Mouse (Mus musculus) liver, adult 2 months (tissue): Measurements from ENCODE around the gene Btnl10. TPM values are rescaled to one million over a fixed set of nuclear protein-coding genes. Genes with fewer than 3 reads are reported as not detected.

Experiments
- DNase-seq: peaks from one replicate; pipeline ENCODE4 v3.0.0-alpha.2; 2011; ENCODE audit warnings: low read depth, low spot score; ENCODE audit errors: extremely low read depth
- H3K27ac ChIP-seq: fragments of 200-500 bp; replicated peaks from 2 replicates; pipeline ENCODE4 v1.5.1; 2012; ENCODE audit warnings: low read depth, mild to moderate bottlenecking, control low read depth, inconsistent platforms, low read length; ENCODE audit not compliant: insufficient read depth
- H3K27me3 ChIP-seq: fragments of 200-500 bp; 2 replicates; pipeline ENCODE4 v1.6.1; 2012; ENCODE audit warnings: mild to moderate bottlenecking, moderate library complexity, low read length, inconsistent platforms; ENCODE audit not compliant: control insufficient read depth, insufficient read depth
- H3K36me3 ChIP-seq: fragments of 200-500 bp; 2 replicates; pipeline ENCODE4 v1.6.1; 2012; ENCODE audit warnings: low read length, inconsistent platforms; ENCODE audit not compliant: control insufficient read depth, insufficient read depth
- H3K4me1 ChIP-seq: fragments of 200-500 bp; 2 replicates; pipeline ENCODE4 v1.6.1; 2011; ENCODE audit warnings: low read length; ENCODE audit not compliant: control insufficient read depth, insufficient read depth
- H3K4me3 ChIP-seq: fragments of 200-500 bp; 2 replicates; pipeline ENCODE4 v1.5.1; 2011; ENCODE audit warnings: low read depth, mild to moderate bottlenecking, control low read depth, low read length, moderate library complexity; ENCODE audit not compliant: insufficient read depth
- H3K79me2 ChIP-seq: fragments of 200-500 bp; 2 replicates; pipeline ENCODE4 v1.6.1; 2012; ENCODE audit warnings: inconsistent platforms, mild to moderate bottlenecking, low read length, moderate library complexity; ENCODE audit not compliant: control insufficient read depth, insufficient read depth
- H3K9ac ChIP-seq: fragments of 200-500 bp; 2 replicates; pipeline ENCODE4 v1.6.1; 2012; ENCODE audit warnings: low read depth, mild to moderate bottlenecking, control low read depth, inconsistent platforms, low read length
- CTCF ChIP-seq: fragments of 200-500 bp; IDR thresholded peaks from 2 replicates; pipeline ENCODE4 v1.5.1; 2011; ENCODE audit warnings: low read depth, low read length, control low read depth
- POLR2A ChIP-seq: fragments of 200-500 bp; IDR thresholded peaks from 2 replicates; pipeline ENCODE4 v1.6.1; 2011; ENCODE audit warnings: low read length, control low read depth; ENCODE audit not compliant: insufficient read depth; ENCODE audit errors: extremely low read depth
- WGBS: fragments of 180-500 bp; shearing (Covaris S2); methylation state at CpG from one replicate; pipeline ENCODE4 v1.1.7; 2018; 5-methylcytosine and 5-hydroxymethylcytosine counted together
- polyA plus RNA-seq: library from polyadenylated mRNA; depleted of rRNA; stranded (reverse); fragments of >200 nt; gene quantifications from 2 replicates; pipeline ENCODE4 v1.2.3, GENCODE M21; 2012
- total RNA-seq: library from RNA; depleted of rRNA; stranded (reverse); fragments of >200 nt; gene quantifications from 2 replicates; pipeline ENCODE4 v1.2.3, GENCODE M21; 2014

Gene Btnl10
- total and polyA plus RNA-seq, 2 experiments = not detected

DNA sequence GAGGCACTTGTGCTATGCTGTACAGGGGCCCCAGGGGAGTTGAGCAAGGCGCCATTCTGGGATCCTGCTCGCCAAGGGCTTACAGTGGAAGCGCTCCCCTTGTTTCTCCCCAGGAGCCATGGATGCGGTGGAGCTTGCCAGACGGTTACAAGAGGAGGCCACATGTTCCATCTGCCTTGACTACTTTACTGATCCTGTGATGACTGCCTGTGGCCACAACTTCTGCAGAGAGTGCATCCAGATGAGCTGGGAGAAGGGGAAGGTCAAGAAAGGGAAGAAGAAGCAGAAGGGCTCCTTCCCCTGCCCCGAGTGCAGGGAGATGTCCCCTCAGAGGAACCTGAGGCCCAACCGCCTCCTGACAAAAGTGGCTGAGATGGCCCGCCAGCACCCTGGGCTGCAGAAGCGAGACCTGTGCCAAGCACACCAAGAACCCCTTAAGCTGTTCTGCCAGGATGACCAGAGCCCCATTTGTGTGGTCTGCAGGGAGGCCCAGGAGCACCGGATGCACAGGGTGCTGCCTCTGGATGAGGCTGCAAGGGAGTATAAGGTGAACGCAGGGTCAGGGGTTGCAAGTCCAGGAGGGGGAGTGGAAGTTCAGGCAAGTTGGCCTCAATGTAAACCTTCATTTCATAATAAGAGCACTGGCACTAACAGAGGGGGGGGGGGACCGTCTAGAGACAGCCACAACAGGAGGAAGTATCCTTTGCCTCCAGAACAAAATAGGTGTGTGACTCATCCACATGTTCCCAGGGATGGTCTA is 47.5 kb downstream of the Btnl10 start:
- H3K9ac ChIP-seq = no peak overlapping the region
- H3K27me3 ChIP-seq = 0 out of 2 replicates have a peak, but pooled peaks cover 5% of the 10 kb centered on the region
- 56% methylated on average over 12 of the region's 12 CpGs for WGBS
- no peak overlapping the region for H3K4me3 ChIP-seq
- DNase-seq = no peak
- H3K36me3 ChIP-seq = no peaks in the 10 kb centered on the region
- TF ChIP-seq CTCF (no peak), POLR2A (no peak)
- no peak overlapping the region for H3K27ac ChIP-seq
- H3K79me2 ChIP-seq = no peaks in the 10 kb centered on the region
- no peaks in the 10 kb centered on the region; the same call in 1 of the 2 replicates for H3K4me1 ChIP-seq

DNA sequence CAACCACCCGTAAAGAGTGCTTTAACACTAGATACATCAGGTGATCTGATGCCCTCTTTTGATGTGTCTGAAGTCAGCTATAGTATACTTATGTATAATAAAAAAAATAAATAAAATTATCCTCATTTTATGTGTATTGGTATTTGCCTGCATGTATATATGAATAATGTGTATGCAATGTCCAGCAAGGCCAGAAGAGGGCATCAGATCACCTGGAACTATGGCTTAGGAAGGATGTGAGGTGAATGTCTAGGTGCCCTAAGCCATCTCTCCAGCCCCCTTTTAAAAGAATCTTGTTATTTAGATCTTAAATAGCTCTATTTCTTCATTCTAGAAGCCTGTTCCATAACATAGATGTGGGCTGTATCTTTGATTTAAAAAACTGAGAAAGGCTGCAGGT is 49.6 kb downstream of the Btnl10 start:
- Histone ChIP-seq H3K27me3 (no peaks in the 10 kb centered on the region), H3K4me3 (no peak overlapping the region), H3K36me3 (no peaks in the 10 kb centered on the region), H3K27ac (no peak overlapping the region), H3K4me1 (no peaks in the 10 kb centered on the region), H3K79me2 (no peaks in the 10 kb centered on the region), H3K9ac (no peak overlapping the region)
- TF ChIP-seq CTCF (no peak), POLR2A (no peak)
- DNase-seq = peak; percentile 41
- 100% methylated on average over 1 of the region's 1 CpGs for WGBS

DNA sequence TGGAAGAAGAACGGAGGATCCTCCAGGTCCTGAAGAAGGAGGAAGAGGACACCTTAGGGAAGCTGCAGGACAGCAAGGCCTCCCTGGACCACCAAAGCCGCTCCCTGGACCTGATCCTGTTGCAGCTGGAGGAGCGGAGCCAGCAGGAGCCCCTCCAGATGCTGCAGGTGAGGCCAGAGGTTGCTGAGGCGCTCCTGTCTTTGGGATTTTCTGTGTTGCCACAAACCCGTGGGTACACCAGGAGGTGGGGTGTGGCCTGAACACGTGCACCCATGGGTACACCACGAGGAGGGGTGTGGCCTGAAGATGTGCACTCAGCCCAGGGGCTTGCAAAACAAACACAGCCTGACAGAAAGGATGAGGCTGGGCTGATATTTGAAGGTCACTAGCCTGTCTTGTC is 50.8 kb downstream of the Btnl10 start:
- DNase-seq = no peak
- Histone ChIP-seq H3K9ac (no peak overlapping the region), H3K27ac (no peak overlapping the region), H3K36me3 (no peaks in the 10 kb centered on the region), H3K4me3 (no peak overlapping the region), H3K27me3 (no peaks in the 10 kb centered on the region), H3K4me1 (no peaks in the 10 kb centered on the region), H3K79me2 (no peaks in the 10 kb centered on the region)
- TF ChIP-seq CTCF = no peak
- no peak for TF ChIP-seq POLR2A
- WGBS = 71% methylated on average over 7 of the region's 7 CpGs

DNA sequence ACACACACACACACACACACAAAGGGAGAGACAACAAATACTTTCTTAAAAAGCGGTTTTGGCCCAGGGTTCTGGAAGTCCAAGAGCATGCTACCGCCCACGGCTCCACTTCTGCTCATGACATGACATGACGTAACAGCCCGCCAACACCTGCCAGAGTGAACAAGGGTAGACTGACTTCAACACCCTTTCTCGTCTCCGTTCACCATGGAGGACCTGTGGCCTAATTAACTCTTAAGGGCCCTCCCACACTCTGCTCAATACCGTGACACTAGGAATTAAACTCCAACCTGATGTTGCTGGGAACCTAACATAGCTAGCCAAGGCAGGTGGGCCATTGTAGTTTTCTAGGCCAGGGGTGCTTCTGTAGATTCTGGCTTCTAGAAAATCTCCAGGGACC is 51.3 kb downstream of the Btnl10 start:
- Histone ChIP-seq H3K27me3 (no peaks in the 10 kb centered on the region), H3K9ac (no peak overlapping the region), H3K27ac (no peak overlapping the region), H3K4me1 (no peaks in the 10 kb centered on the region), H3K36me3 (no peaks in the 10 kb centered on the region), H3K4me3 (no peak overlapping the region), H3K79me2 (no peaks in the 10 kb centered on the region)
- TF ChIP-seq POLR2A (no peak), CTCF (no peak)
- DNase-seq = no peak
- WGBS = 23% methylated on average over 8 of the region's 8 CpGs

DNA sequence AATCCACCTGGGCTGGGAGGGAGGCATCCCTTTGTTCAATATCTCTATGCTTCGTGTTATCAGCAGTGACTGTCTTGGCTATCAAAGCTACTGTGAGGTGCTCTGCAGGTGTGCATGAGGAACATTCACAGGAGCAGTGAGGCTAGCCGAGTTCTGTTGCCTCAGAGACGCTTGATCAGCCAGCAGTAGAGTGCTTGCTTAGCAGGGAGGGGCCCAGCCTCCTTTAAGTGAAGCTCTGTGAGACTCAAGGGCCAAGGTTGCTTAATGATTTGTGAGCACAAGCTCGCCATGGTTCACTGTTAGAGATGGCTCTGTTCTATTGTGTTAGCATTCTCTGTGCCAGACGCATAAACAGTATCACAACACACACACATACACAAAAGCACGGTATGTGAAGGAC is 52.0 kb downstream of the Btnl10 start:
- 73% methylated on average over 6 of the region's 6 CpGs for WGBS

DNA sequence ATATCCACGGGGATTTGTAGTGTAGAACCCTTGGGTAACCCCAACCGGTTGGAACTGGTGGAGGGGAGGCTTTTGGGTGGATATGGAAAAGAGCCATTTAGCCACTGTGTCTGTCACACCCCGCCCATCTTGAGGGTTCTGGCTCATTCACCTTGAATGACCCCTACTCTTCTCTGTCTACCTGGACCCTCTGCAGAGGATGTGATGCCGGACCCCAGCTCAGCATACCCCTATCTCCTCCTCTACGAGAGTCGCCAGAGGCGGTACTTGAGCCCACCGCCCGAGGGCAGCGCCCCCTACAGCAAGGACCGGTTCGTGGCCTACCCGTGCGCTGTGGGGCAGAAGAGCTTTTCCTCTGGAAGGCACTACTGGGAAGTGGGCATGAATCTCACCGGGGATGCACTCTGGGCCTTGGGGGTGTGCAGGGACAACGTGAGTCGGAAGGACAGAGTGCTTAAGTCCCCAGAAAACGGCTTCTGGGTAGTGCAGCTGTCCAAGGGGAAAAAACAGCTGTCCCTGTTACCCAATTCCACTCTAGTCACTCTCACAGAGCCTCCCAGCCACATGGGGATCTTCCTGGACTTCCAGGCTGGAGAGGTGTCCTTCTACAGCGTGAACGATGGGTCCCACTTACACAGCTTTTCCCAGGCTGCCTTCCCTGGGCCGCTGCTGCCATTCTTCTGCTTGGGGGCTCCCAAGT is 53.3 kb downstream of the Btnl10 start:
- Histone ChIP-seq H3K79me2 (no peaks in the 10 kb centered on the region), H3K4me3 (no peak overlapping the region), H3K27me3 (no peaks in the 10 kb centered on the region), H3K27ac (no peak overlapping the region), H3K4me1 (no peaks in the 10 kb centered on the region), H3K36me3 (no peaks in the 10 kb centered on the region), H3K9ac (no peak overlapping the region)
- TF ChIP-seq POLR2A = no peak
- peak; percentile 22; the same call in 1 of the 2 replicates for TF ChIP-seq CTCF
- no peak for DNase-seq
- 90% methylated on average over 21 of the region's 21 CpGs for WGBS

More for the DNA sequence above, 52.0 kb downstream of the Btnl10 start:
- no peak overlapping the region for H3K27ac ChIP-seq
- H3K4me1 ChIP-seq = no peaks in the 10 kb centered on the region
- H3K79me2 ChIP-seq = no peaks in the 10 kb centered on the region
- H3K4me3 ChIP-seq = no peak overlapping the region
- no peaks in the 10 kb centered on the region for H3K36me3 ChIP-seq
- H3K27me3 ChIP-seq = no peaks in the 10 kb centered on the region
- no peak for TF ChIP-seq POLR2A
- no peak for TF ChIP-seq CTCF
- no peak for DNase-seq
- no peak overlapping the region for H3K9ac ChIP-seq
